In genomic region chr6:86773830-86774229, GRCm38 (mm10) we compare ENCODE assay signal across 25 mouse cellular contexts. TPM values are rescaled to one million over a fixed set of nuclear protein-coding genes. Genes with fewer than 3 reads are reported as not detected.
A peak's percentile ranks its signal among the peaks of the same experiment; 100 is the strongest.
DNase-seq lines count a peak whose midpoint lies in the region; ATAC-seq and TF ChIP-seq lines count a peak whose summit lies in the region.
"Had no signal": no experiment of that assay in that cellular context is flagged by ENCODE, and none has a peak within 500 bp of the region (broad histone marks: within the 10 kb centered on the region; RNA-seq: fewer than 3 reads in every experiment).

No protein-coding gene starts in this region.

- no peak overlapping the region for H3K4me3 ChIP-seq in heart, adult 2 months
- H3K4me3 ChIP-seq in intestine, embryonic 15.5 days (replicated peaks): no peak overlapping the region
- peak overlapping the region; percentile 33 for H3K4me3 ChIP-seq in intestine, postnatal 0 days (ENCODE audit: low read depth, low read length)
- H3K4me3 ChIP-seq in small intestine, adult 2 months (ENCODE audit: low read depth, low read length): peak overlapping the region; percentile 59
- H3K4me3 ChIP-seq in embryonic facial prominence, embryonic 10.5 days: no peak overlapping the region
- H3K4me3 ChIP-seq: embryonic facial prominence, embryonic 13.5 days; erythroblast, embryonic 14.5 days; forebrain, embryonic 13.5 days; heart, embryonic 12.5 days; heart, embryonic 15.5 days; hindbrain, embryonic 15.5 days had no signal

- TF ChIP-seq CTCF in heart, adult 2 months (IDR thresholded peaks at IDR 0.05): 0 out of 2 replicates have a peak, but pooled peaks have one; percentile 2
- peak; percentile 46 for TF ChIP-seq CTCF in intestine, postnatal 0 days (IDR thresholded peaks at IDR 0.05; ENCODE audit: low read depth)
- TF ChIP-seq CTCF in small intestine, adult 2 months (IDR thresholded peaks at IDR 0.05; ENCODE audit: extremely low read depth, insufficient read length, insufficient replicate concordance, low read depth, low read length): no peak

- ATAC-seq in intestine, embryonic 15.5 days: no peak
- no peak for ATAC-seq in intestine, postnatal 0 days
- ATAC-seq: CD4-positive, CD25-positive, alpha-beta regulatory T cell, adult 4 months; forebrain, embryonic 13.5 days; forebrain, embryonic 16.5 days had no signal

- H3K27ac ChIP-seq in heart, adult 2 months: no peak overlapping the region
- H3K27ac ChIP-seq in intestine, embryonic 15.5 days: no peak overlapping the region
- peak overlapping the region; percentile 79 for H3K27ac ChIP-seq in intestine, postnatal 0 days (ENCODE audit: low read depth, low read length)
- H3K27ac ChIP-seq in small intestine, adult 2 months (ENCODE audit: insufficient read depth, low read depth, low read length): peak overlapping the region; percentile 100
- H3K27ac ChIP-seq in embryonic facial prominence, embryonic 10.5 days (replicated peaks): no peak overlapping the region
- H3K27ac ChIP-seq: embryonic facial prominence, embryonic 13.5 days; forebrain, embryonic 13.5 days; heart, embryonic 15.5 days; hindbrain, embryonic 15.5 days had no signal

- H3K4me1 ChIP-seq in heart, adult 2 months (ENCODE audit: control insufficient read depth, insufficient read depth, low read length): peaks cover 10% of the 10 kb centered on the region
- 0 out of 2 replicates have a peak, but pooled peaks cover 2% of the 10 kb centered on the region for H3K4me1 ChIP-seq in intestine, embryonic 15.5 days (replicated peaks)
- H3K4me1 ChIP-seq in intestine, postnatal 0 days (replicated peaks; ENCODE audit: control insufficient read depth, insufficient read depth, low read length): no peaks in the 10 kb centered on the region; the same call in none of the 2 replicates
- peaks cover 33% of the 10 kb centered on the region for H3K4me1 ChIP-seq in small intestine, adult 2 months (ENCODE audit: control insufficient read depth, insufficient read depth, insufficient read length, low read length)
- H3K4me1 ChIP-seq in embryonic facial prominence, embryonic 10.5 days: no peaks in the 10 kb centered on the region
- H3K4me1 ChIP-seq: embryonic facial prominence, embryonic 13.5 days; forebrain, embryonic 13.5 days; hindbrain, embryonic 15.5 days had no signal

- DNase-seq in heart, adult 2 months: no peak
- no peak for DNase-seq in heart, postnatal 25 days (ENCODE audit: low spot score)
- DNase-seq in embryonic facial prominence, embryonic 10.5 days (ENCODE audit: low spot score): no peak
- no peak for DNase-seq in frontal cortex, postnatal 14 days (ENCODE audit: low spot score in 2 of 2)
- DNase-seq: adrenal gland, postnatal 10 days; adrenal gland, postnatal 36 days; cerebellum, adult 18-20 months; cerebellum, adult 9-10 months; cerebellum, postnatal 25 days; gastrocnemius, postnatal 14 days; heart, adult 11 months; heart, postnatal 10 days; heart, postnatal 4 days; kidney, adult 2 months had no signal

- no peaks in the 10 kb centered on the region for H3K36me3 ChIP-seq in heart, adult 2 months (ENCODE audit: control insufficient read depth, insufficient read depth, low read length)
- H3K36me3 ChIP-seq in intestine, embryonic 15.5 days: no peaks in the 10 kb centered on the region
- no peaks in the 10 kb centered on the region for H3K36me3 ChIP-seq in intestine, postnatal 0 days (ENCODE audit: control insufficient read depth, insufficient read depth)
- H3K36me3 ChIP-seq in small intestine, adult 2 months (ENCODE audit: control insufficient read depth, insufficient read depth, low read length): peaks cover 24% of the 10 kb centered on the region
- H3K36me3 ChIP-seq in embryonic facial prominence, embryonic 10.5 days (replicated peaks): no peaks in the 10 kb centered on the region
- H3K36me3 ChIP-seq: embryonic facial prominence, embryonic 13.5 days; heart, embryonic 12.5 days; heart, embryonic 15.5 days; hindbrain, embryonic 15.5 days had no signal

- H3K79me2 ChIP-seq in heart, adult 2 months (replicated peaks; ENCODE audit: control insufficient read depth, insufficient read depth, low read length): no peaks in the 10 kb centered on the region

- 81% methylated on average over 4 of the region's 4 CpGs for WGBS in heart, adult 2 months
- WGBS in intestine, embryonic 15.5 days: 87% methylated on average over 4 of the region's 4 CpGs
- WGBS in intestine, postnatal 0 days: 49% methylated on average over 4 of the region's 4 CpGs
- WGBS in small intestine, adult 2 months: 51% methylated on average over 4 of the region's 4 CpGs
- WGBS in embryonic facial prominence, embryonic 10.5 days: 88% methylated on average over 4 of the region's 4 CpGs

- TF ChIP-seq POLR2A in heart, adult 2 months (IDR thresholded peaks at IDR 0.05; ENCODE audit: insufficient read depth, low read depth, low read length): no peak
- TF ChIP-seq POLR2A in small intestine, adult 2 months (IDR thresholded peaks at IDR 0.05; ENCODE audit: low read depth, low read length): no peak

- H3K27me3 ChIP-seq in heart, adult 2 months (ENCODE audit: control insufficient read depth, insufficient read depth, low read length): no peaks in the 10 kb centered on the region
- H3K27me3 ChIP-seq in intestine, embryonic 15.5 days (replicated peaks): no peaks in the 10 kb centered on the region
- H3K27me3 ChIP-seq in intestine, postnatal 0 days (replicated peaks; ENCODE audit: control insufficient read depth, insufficient read depth, low read length): no peaks in the 10 kb centered on the region
- no peaks in the 10 kb centered on the region for H3K27me3 ChIP-seq in small intestine, adult 2 months (ENCODE audit: control insufficient read depth, insufficient read depth, low read length)
- H3K27me3 ChIP-seq in embryonic facial prominence, embryonic 10.5 days (replicated peaks; ENCODE audit: low read depth, poor library complexity, severe bottlenecking): no peaks in the 10 kb centered on the region
- H3K27me3 ChIP-seq: embryonic facial prominence, embryonic 13.5 days; forebrain, embryonic 13.5 days; heart, embryonic 12.5 days; heart, embryonic 15.5 days; hindbrain, embryonic 15.5 days had no signal

- no peak overlapping the region for H3K9ac ChIP-seq in heart, adult 2 months (ENCODE audit: low read depth, low read length)
- H3K9ac ChIP-seq in intestine, embryonic 15.5 days: no peak overlapping the region
- H3K9ac ChIP-seq in intestine, postnatal 0 days (ENCODE audit: low read depth, low read length): peak overlapping the region; percentile 24; the same call in 1 of the 2 replicates
- H3K9ac ChIP-seq: embryonic facial prominence, embryonic 13.5 days; forebrain, embryonic 13.5 days; heart, embryonic 12.5 days; heart, embryonic 15.5 days; hindbrain, embryonic 15.5 days had no signal

- H3K4me2 ChIP-seq in intestine, embryonic 15.5 days (replicated peaks): peak overlapping the region; percentile 5
- H3K4me2 ChIP-seq in intestine, postnatal 0 days (replicated peaks; ENCODE audit: low read depth): peak overlapping the region; percentile 59
- H3K4me2 ChIP-seq: embryonic facial prominence, embryonic 13.5 days; forebrain, embryonic 13.5 days; heart, embryonic 12.5 days; heart, embryonic 15.5 days; hindbrain, embryonic 15.5 days had no signal

- no peak for TF ChIP-seq EP300 in heart, adult 2 months (IDR thresholded peaks at IDR 0.05; ENCODE audit: insufficient read depth, low read depth, low read length)

- no peaks in the 10 kb centered on the region for H3K9me3 ChIP-seq in intestine, embryonic 15.5 days
- no peaks in the 10 kb centered on the region for H3K9me3 ChIP-seq in intestine, postnatal 0 days (ENCODE audit: control insufficient read depth)
- H3K9me3 ChIP-seq in embryonic facial prominence, embryonic 10.5 days: no peaks in the 10 kb centered on the region
- H3K9me3 ChIP-seq: embryonic facial prominence, embryonic 13.5 days; forebrain, embryonic 13.5 days; heart, embryonic 12.5 days; heart, embryonic 15.5 days; hindbrain, embryonic 15.5 days had no signal

- intact Hi-C loops in heart, adult 2 months (cut with DNase I): no loop called here
- intact Hi-C loops in heart, postnatal 25 days (cut with DNase I): no loop called here

RNA-seq across cellular contexts. Expression of gene Anxa4, which starts 19.6 kb away (rescaled TPM):
- total RNA-seq in heart, adult 2 months (2021): 10 to 100 TPM; 33.1 to 33.3 TPM
- polyA plus RNA-seq in heart, adult 2 months (2012; rRNA removed): 18.1 and 23.4 TPM in 2 replicates
- total RNA-seq in heart, postnatal 25 days (2021): 10 to 100 TPM; 30.1 to 31.5 TPM
- polyA plus RNA-seq in intestine, embryonic 15.5 days (2015; fragmentation: Nextera tagmentation; extraction: Ambion mirVana): 345 and 376 TPM in 2 replicates
- 541 and 578 TPM in 2 replicates for polyA plus RNA-seq in intestine, postnatal 0 days (2015; fragmentation: Nextera tagmentation; extraction: Ambion mirVana)
- polyA plus RNA-seq in small intestine, adult 2 months (2012; rRNA removed): 89.9 and 634 TPM in 2 replicates
- 6.8 and 7.0 TPM in 2 replicates for polyA plus RNA-seq in embryonic facial prominence, embryonic 10.5 days (2016; fragmentation: Nextera tagmentation; extraction: Ambion mirVana)
- polyA plus RNA-seq: erythroblast, embryonic 14.5 days had no signal

RNA-seq across cellular contexts. Expression of gene Gmcl1, which starts 40.6 kb away (rescaled TPM):
- total RNA-seq in heart, adult 2 months (2021): 1 to 10 TPM; 4.3 to 5.0 TPM
- polyA plus RNA-seq in heart, adult 2 months (2012; rRNA removed): 2.7 and 3.7 TPM in 2 replicates
- 1 to 10 TPM; 4.7 to 5.7 TPM for total RNA-seq in heart, postnatal 25 days (2021)
- polyA plus RNA-seq in intestine, embryonic 15.5 days (2015; fragmentation: Nextera tagmentation; extraction: Ambion mirVana): 31.2 and 31.7 TPM in 2 replicates
- 16.1 and 16.7 TPM in 2 replicates for polyA plus RNA-seq in intestine, postnatal 0 days (2015; fragmentation: Nextera tagmentation; extraction: Ambion mirVana)
- 11.7 and 20.5 TPM in 2 replicates for polyA plus RNA-seq in small intestine, adult 2 months (2012; rRNA removed)
- polyA plus RNA-seq in embryonic facial prominence, embryonic 10.5 days (2016; fragmentation: Nextera tagmentation; extraction: Ambion mirVana): 36.2 and 36.3 TPM in 2 replicates

Comparison
In these comparisons a context has a peak if more than half of its experiments do, and no peak if none do; other contexts are left out.
1. H3K27ac ChIP-seq: peak in intestine, postnatal 0 days (single experiment) and small intestine, adult 2 months (single experiment); none in heart, adult 2 months (single experiment), intestine, embryonic 15.5 days (single experiment) and embryonic facial prominence, embryonic 10.5 days (single experiment).
2. H3K4me3 ChIP-seq: peak in intestine, postnatal 0 days (single experiment) and small intestine, adult 2 months (single experiment); none in heart, adult 2 months (single experiment), intestine, embryonic 15.5 days (single experiment) and embryonic facial prominence, embryonic 10.5 days (single experiment).